Mouse (Mus musculus): ENCODE measurements around the gene Snrpc.

Snrpc gene

DNA sequence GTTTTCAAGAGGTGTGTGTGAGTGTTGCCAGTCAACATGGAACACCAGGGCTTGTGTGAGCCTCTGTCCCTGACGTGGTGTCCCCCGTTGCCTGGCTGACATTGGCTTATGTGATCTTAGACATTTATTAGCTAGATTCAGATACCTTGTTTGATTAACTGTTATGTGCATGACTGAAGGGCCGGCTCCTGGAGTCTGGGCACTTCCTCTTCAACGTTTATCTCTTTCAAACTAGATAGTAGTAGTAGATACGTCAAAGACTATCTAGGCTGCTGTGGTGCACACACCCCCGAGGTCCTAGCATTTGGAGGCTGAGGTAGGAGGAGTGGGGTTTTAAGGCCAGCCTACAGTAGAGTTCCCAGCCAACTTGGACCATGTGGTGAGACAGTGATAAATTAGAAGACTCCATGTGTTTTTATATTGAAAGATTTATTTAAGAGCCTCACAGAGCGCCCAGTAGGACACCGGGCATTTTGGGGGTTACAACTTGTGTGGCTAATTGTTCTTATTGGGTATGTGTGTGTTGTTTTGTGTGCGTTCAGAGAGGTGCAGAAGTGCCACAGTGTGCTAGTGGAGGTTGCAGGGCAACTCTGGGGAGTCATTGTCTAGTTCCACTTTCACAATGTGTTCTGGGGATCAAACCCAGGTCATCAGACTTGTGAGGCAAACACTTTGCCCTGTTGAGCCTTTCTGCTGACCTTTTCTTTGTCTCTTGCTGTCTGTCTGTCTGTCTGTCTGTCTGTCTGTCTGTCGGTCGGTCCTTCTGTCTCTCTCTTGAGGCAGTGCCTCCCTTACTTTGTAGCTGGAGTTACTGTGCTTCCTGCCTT is 19.9 kb downstream of the Snrpc start:
- CTCF ChIA-PET: no interaction called here

DNA sequence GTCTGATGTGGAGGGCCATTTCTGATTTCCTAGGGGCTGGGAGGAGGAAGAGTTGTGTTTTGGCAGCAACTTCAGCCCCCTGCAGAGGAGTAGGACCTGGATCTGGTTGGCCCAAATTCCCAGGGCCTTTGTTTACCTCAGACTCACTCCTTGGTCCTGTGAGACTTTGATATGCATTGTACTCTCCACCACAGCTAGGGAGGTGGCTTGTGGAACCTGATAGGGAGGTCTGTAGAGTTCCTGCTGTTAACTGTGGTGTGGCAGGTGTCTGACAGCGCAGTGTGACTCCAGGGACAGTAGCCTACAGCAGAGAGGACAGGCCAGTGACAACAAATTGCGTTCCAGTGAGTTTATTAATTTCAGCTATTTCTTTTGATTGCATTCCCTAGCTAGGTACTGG is 21.2 kb downstream of the Snrpc start:
- CTCF ChIA-PET: no interaction called here

DNA sequence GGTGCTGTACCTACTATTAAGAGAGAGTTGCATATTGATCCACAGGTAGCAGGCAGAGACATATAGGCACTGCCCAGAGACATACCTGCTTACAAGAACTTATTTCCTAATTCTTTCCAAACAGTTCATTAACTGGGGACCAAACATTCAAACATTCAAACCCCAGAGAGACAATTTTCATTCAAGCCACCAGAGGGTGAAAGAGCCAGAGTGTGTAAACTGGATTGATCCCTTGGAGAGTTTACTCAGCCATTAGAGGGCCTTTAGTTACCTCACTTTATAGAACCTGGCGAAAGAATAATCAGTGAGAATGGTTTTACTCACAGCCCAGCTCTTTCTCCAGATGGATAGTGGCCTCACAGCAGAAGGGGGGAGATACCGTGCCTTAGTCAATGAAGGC is 27.5 kb downstream of the Snrpc start:
- CTCF ChIA-PET: no interaction called here

DNA sequence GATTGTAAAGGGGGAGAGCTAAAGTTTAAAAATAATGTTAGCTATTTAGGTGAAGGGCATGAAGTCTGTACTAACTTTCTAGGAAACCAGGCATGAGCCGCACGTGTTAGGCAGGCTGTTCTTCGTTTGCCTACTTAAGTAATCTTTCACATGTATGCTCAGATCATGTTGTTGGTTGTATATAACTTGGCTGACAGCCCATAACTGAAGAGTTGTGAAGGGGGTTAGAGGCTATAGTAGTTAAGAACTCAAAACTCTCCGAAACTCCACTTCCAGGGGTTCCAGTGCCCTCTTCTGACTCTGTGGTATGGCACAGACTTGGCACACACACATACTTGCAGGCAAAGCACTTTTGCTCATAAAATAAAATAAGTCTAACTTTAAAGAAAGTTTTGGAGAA is 28.8 kb downstream of the Snrpc start:
- CTCF ChIA-PET: no interaction called here

DNA sequence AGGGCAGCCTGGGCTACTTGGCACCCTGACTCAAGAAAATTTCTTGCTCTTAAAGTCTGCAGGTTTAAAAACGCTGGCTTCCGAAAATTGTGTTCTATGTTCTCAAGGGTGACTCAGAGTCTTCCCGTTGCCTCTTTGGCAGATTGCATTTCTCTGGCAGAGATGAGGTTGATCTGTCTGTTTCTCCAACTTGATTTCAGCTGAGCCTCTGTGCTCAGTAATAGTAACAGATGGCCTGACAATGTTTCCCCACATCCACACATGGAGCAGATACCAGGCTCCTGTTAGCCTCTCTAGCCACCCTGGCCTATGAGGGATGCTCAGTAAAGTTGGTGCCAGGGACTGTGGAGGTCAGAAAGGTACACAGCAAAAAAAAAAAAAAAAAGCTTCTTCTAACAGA is 33.9 kb downstream of the Snrpc start:
- CTCF ChIA-PET: no interaction called here

DNA sequence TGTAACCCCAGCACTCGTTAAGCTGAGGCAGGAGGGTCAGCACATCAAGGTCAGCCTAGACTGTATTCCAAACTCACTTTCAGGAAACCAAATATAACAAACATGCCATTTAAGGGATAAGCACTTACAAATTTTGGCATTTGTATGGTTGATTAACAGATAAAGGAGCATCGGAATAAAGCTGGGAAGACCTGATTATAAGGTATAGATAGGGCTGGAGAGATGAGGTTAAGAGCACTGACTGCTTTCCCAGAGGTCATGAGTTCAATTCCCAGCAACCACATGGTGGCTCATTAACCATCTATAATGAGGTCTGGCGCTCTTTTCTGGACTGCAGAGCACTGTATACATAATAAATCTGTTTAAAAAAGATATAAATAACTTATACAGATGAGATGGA is 35.6 kb downstream of the Snrpc start:
- CTCF ChIA-PET: no interaction called here

DNA sequence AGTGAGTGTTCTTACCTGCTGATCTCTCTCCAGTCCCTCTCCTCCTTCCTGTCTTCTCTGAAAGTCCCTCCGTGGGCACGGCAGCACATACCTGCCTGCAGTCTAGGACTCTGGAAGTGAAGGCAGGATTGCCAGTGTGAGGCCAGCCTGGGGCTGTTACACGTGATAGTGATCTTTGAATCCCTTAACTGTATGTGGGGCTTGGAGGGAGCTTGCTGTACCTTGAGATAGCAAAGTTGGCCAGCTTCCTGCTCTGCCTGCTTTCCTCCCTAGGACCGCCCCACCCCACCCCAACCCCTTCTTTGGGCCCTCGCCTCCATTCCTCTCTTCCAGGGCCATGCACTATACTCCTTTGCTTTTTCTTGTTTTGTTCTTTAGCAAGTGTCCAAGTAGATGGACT is 36.6 kb downstream of the Snrpc start:
- CTCF ChIA-PET: no interaction called here

DNA sequence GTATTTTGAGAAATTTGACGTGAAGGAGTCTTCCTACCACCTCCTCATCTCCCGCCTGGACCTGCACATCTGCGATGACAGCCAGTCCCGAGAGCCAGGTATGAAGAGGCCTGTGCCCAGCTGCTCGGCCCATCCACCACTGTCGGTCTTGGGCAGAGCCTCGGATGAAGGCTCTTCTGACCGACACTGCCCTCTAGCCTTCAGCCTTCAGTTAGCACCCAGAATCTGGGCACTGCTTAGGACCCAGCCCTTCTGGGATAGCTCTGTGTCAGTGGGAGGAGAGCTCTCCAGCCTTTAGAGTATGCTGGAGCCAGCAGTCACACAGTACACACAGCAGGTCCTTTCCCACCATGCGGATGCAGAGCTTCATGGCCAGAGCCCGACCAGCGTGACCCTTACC is 43.6 kb downstream of the Snrpc start:
- CTCF ChIA-PET: no interaction called here

DNA sequence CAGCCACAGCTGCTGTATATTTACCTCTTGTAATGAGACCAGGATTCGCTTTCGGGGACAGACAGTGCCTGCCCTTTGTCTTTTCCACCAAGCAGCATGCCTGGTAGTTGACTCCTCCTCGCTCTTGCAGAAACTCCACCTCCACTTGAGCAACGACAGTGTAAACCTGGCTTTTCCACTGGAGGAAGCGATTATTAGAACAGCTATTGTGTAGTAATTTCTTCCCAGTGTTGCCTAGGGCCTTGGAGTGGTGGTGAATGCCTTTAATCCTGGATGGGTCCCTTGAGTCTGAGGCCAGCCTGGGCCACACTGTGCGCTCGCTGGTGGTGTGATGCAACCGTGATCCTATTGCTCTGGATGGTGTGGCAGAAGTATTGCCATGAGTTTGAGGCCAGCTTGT is 45.2 kb downstream of the Snrpc start:
- CTCF ChIA-PET: no interaction called here

DNA sequence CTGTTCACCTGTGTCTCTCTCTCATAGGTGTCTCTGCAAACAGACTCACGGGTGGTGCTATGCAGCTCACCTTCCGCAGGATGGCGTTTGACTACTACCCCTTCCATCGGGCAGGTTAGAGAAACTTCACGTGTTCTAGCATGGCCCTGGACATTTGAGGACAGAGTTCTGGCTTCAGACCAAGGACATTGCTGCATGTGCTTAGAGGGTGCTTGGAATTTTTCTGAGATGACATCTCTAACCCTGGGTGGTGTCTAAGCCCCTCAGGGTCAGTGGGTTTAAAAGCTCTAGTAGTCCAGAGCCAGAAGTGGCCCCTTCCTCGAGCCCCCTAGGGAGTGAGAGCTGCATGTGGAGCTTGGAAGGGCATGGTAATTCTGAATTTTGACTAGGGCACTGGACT is 46.0 kb downstream of the Snrpc start:
- CTCF ChIA-PET: no interaction called here

DNA sequence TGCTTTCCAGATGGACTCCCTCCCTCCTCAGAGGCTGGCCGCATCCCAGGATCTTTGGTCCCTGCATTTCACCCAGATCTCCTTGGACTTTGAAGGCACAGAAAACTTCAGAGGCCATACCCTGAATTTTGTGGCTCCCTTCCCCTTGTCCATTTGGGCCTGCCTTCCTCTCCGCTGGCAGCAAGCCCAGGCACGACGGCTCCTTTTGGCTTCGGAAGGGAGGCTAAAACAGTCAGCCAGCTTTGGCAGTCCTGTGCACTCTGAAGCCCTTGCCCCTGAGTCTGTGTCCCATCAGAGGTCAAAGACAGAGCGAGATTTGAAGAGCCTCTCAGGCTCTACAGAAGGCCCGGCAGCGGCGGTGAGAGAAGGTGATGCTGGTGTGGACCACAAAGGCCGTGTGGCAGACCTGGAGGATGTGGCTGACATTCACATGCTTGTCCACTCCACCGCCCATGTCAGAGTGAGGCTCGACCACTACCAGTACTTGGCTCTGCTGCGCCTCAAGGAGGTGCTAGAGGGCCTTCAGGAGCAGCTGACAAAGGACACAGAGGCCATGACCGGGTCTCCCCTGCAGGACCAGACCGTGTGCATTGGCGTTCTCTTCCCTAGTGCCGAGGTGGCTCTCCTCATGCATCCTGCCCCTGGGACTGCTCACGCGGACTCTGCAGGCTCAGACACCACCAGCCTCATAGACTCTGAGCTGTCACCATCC is 48.7 kb downstream of the Snrpc start:
- CTCF ChIA-PET: no interaction called here

All from spleen, embryonic (tissue).